In the genomic region with DNA sequence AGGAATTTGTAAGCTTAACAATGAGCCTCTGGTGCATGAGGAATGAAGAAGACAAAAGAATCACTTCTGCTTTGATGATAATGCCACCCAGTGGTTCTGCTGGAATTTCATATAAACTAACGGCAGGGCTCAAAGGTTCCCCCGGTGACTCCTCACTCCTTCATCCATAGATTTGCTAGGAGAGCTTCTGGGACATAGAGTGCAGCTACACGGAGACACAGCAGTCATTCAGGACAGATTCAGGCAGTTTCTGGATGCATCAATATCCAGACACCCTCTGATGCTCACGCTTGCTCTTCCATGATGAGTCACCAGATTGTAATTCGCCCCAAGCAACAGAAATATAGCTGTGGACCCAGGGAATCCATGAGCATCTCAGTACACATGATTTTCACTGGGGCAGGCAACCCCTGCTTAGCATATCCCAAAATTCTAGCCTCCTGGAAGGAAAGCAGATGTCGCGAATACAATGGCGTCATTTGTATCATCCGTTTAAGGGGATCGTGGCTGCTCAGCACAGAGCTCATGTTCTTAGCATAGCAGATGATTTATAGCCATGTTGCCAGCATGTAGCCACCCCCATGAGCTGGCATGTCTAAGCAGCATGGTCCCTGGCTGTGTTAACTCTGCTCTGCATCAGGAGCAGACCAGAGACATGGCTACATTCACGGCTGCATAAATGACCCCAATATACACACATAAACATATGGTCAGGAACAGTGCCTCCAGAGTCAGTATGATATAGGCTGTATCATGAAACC, we compare ENCODE assay signal across 9 mouse cellular contexts.
DNase-seq lines count a peak whose midpoint lies in the region; ATAC-seq and TF ChIP-seq lines count a peak whose summit lies in the region.
"Had no signal": no experiment of that assay in that cellular context is flagged by ENCODE, and none has a peak within 500 bp of the region (broad histone marks: within the 10 kb centered on the region; RNA-seq: fewer than 3 reads in every experiment).

No protein-coding gene starts in this region.

- no peaks in the 10 kb centered on the region for H3K36me3 ChIP-seq in heart, embryonic 11.5 days (ENCODE audit: control insufficient read depth, insufficient read depth, low read length)
- no peaks in the 10 kb centered on the region for H3K36me3 ChIP-seq in lung, postnatal 0 days (ENCODE audit: insufficient read depth, low read length)
- H3K36me3 ChIP-seq in neural tube, embryonic 12.5 days: no peaks in the 10 kb centered on the region

- H3K4me2 ChIP-seq in heart, embryonic 11.5 days: no peak overlapping the region
- H3K4me2 ChIP-seq in lung, postnatal 0 days (replicated peaks; ENCODE audit: low read depth, low read length): no peak overlapping the region
- H3K4me2 ChIP-seq in neural tube, embryonic 12.5 days (replicated peaks): no peak overlapping the region

- peaks cover 11% of the 10 kb centered on the region for H3K27me3 ChIP-seq in heart, embryonic 11.5 days (ENCODE audit: control insufficient read depth, insufficient read depth, low read length)
- no peaks in the 10 kb centered on the region for H3K27me3 ChIP-seq in lung, postnatal 0 days (replicated peaks; ENCODE audit: insufficient read depth, low read length)
- H3K27me3 ChIP-seq in neural tube, embryonic 12.5 days (replicated peaks): no peaks in the 10 kb centered on the region

- H3K9me3 ChIP-seq in heart, embryonic 11.5 days (replicated peaks; ENCODE audit: control insufficient read depth, low read length): 0 out of 2 replicates have a peak, but pooled peaks cover 2% of the 10 kb centered on the region
- no peaks in the 10 kb centered on the region for H3K9me3 ChIP-seq in lung, postnatal 0 days (ENCODE audit: low read length)
- no peaks in the 10 kb centered on the region for H3K9me3 ChIP-seq in neural tube, embryonic 12.5 days

- no peak overlapping the region for H3K27ac ChIP-seq in heart, embryonic 11.5 days (ENCODE audit: low read depth, low read length)
- no peak overlapping the region for H3K27ac ChIP-seq in lung, postnatal 0 days (ENCODE audit: low read length)
- H3K27ac ChIP-seq in neural tube, embryonic 12.5 days: no peak overlapping the region

- no peak for ATAC-seq in heart, embryonic 11.5 days (replicated peaks; ENCODE audit: insufficient number of reproducible peaks, low FRiP score, low TSS enrichment)
- ATAC-seq in lung, postnatal 0 days: no peak
- peak; percentile 45; the same call in 1 of the 2 replicates for ATAC-seq in neural tube, embryonic 12.5 days (ENCODE audit: low FRiP score, low read depth)

- no peak overlapping the region for H3K4me3 ChIP-seq in heart, embryonic 11.5 days (ENCODE audit: low read depth, low read length)
- H3K4me3 ChIP-seq in lung, postnatal 0 days (ENCODE audit: low read depth, low read length): no peak overlapping the region
- H3K4me3 ChIP-seq in neural tube, embryonic 12.5 days: no peak overlapping the region
- H3K4me3 ChIP-seq: myocyte had no signal

- H3K4me1 ChIP-seq in heart, embryonic 11.5 days (ENCODE audit: control insufficient read depth, insufficient read depth, low read length): peaks cover 2% of the 10 kb centered on the region; the same call in 1 of the 2 replicates
- H3K4me1 ChIP-seq in lung, postnatal 0 days (ENCODE audit: insufficient read depth, low read depth, low read length): no peaks in the 10 kb centered on the region
- H3K4me1 ChIP-seq in neural tube, embryonic 12.5 days: no peaks in the 10 kb centered on the region

- H3K9ac ChIP-seq in heart, embryonic 11.5 days (ENCODE audit: low read depth, low read length): no peak overlapping the region
- no peak overlapping the region for H3K9ac ChIP-seq in lung, postnatal 0 days (replicated peaks; ENCODE audit: low read depth)
- H3K9ac ChIP-seq in neural tube, embryonic 12.5 days: no peak overlapping the region

- peak; percentile 66 for DNase-seq in heart, adult 11 months
- no peak for DNase-seq in lung, postnatal 0 days (ENCODE audit: low spot score)
- DNase-seq in lung, postnatal 25 days (ENCODE audit: low spot score): no peak
- peak; percentile 10 for DNase-seq in ZHBTc4 (ENCODE audit: low read depth, low spot score)
- DNase-seq in urinary bladder, postnatal 4 days (ENCODE audit: low spot score in 2 of 2): no peak
- no peak for DNase-seq in adrenal gland, adult 8-10 months

- WGBS in heart, embryonic 11.5 days (ENCODE audit: insufficient replicate concordance): 69% methylated on average over 11 of the region's 11 CpGs
- 72% methylated on average over 11 of the region's 11 CpGs for WGBS in lung, postnatal 0 days
- 57% methylated on average over 11 of the region's 11 CpGs for WGBS in neural tube, embryonic 12.5 days

- TF ChIP-seq EP300 in lung, postnatal 0 days (IDR thresholded peaks at IDR 0.05): no peak

- TF ChIP-seq CTCF in lung, postnatal 0 days (IDR thresholded peaks at IDR 0.05): peak; percentile 23

Comparison
In these comparisons a context has a peak if more than half of its experiments do, and no peak if none do; other contexts are left out.
1. DNase-seq: peak in heart, adult 11 months (single experiment) and ZHBTc4 (single experiment); none in lung, postnatal 0 days (single experiment), lung, postnatal 25 days (single experiment), urinary bladder, postnatal 4 days (0 of 2) and adrenal gland, adult 8-10 months (single experiment).